Mouse (Mus musculus) urinary bladder, adult 2 months (tissue): ENCODE results near the gene Birc6. TPM values are rescaled to one million over a fixed set of nuclear protein-coding genes. Genes with fewer than 3 reads are reported as not detected.

Experiments used
- DNase-seq: peaks from one replicate; pipeline ENCODE4 v3.0.0; 2022; ENCODE audit warnings: low spot score
- polyA plus RNA-seq: library from polyadenylated mRNA; depleted of rRNA; stranded (reverse); fragments of >200 nt; gene quantifications from 2 replicates; pipeline ENCODE4 v1.2.3, GENCODE M21; 2012; rRNA removed

The Birc6 gene
- polyA plus RNA-seq, 1 experiment = 60.2 TPM

- no peak for DNase-seq
Observed at GRCm38 (mm10) chr17:74707637-74708152, 179.6 kb downstream of the Birc6 start.

GRCm38 (mm10) chr17:74710731-74711130, 182.6 kb downstream of the Birc6 start:
- DNase-seq = no peak

- DNase-seq = no peak
Observed at GRCm38 (mm10) chr17:74711627-74712026, 183.5 kb downstream of the Birc6 start.

GRCm38 (mm10) chr17:74715128-74715527, 187.0 kb downstream of the Birc6 start:
- DNase-seq = no peak

GRCm38 (mm10) chr17:74715724-74716123, 187.6 kb downstream of the Birc6 start:
- DNase-seq = no peak

- DNase-seq = no peak
Observed at GRCm38 (mm10) chr17:74716643-74717042, 188.5 kb downstream of the Birc6 start.

GRCm38 (mm10) chr17:74717091-74717617, 189.1 kb downstream of the Birc6 start:
- no peak for DNase-seq

- DNase-seq = peak; percentile 87
Observed at GRCm38 (mm10) chr17:74717618-74718151, 189.6 kb downstream of the Birc6 start, which contains the start of gene Ttc27. Gene Ttc27, plus strand, starts transcription at chr17:74717732.

- no peak for DNase-seq
Observed at GRCm38 (mm10) chr17:74732872-74733271, 204.8 kb downstream of the Birc6 start.

- no peak for DNase-seq
Observed at GRCm38 (mm10) chr17:74735392-74735791, 207.3 kb downstream of the Birc6 start.

GRCm38 (mm10) chr17:74749659-74750058, 221.6 kb downstream of the Birc6 start:
- no peak for DNase-seq

- DNase-seq = no peak
Observed at GRCm38 (mm10) chr17:74751026-74751425, 222.9 kb downstream of the Birc6 start.

Other genes with a start within 250 kb of the Birc6 start
- 47.4 and 56.6 TPM in 2 replicates for gene Memo1, start 232.8 kb upstream of the Birc6 start, polyA plus RNA-seq
- 80.7 and 103 TPM in 2 replicates for gene Dpy30, start 204.4 kb upstream of the Birc6 start, polyA plus RNA-seq
- gene Spast, start 189.3 kb upstream of the Birc6 start, polyA plus RNA-seq = 11.5 and 13.1 TPM in 2 replicates
- 26.5 and 27.8 TPM in 2 replicates for gene Slc30a6, start 132.7 kb upstream of the Birc6 start, polyA plus RNA-seq
- 0.62 and 0.65 TPM in 2 replicates for gene Nlrc4, start 69.2 kb upstream of the Birc6 start, polyA plus RNA-seq
- 57.7 and 71.5 TPM in 2 replicates for gene Yipf4, start 38.8 kb upstream of the Birc6 start, polyA plus RNA-seq
- 16.4 and 17.0 TPM in 2 replicates for gene Ttc27, start 189.4 kb downstream of the Birc6 start, polyA plus RNA-seq